Mouse (Mus musculus) liver, embryonic 12.5 days (tissue): ENCODE results near the gene Aspn. TPM values are rescaled to one million over a fixed set of nuclear protein-coding genes. Genes with fewer than 3 reads are reported as not detected.

Experiments used
- ATAC-seq: fragments of 200-750 bp; cut with Nextera tagmentation; 2 replicates; pipeline ENCODE4 v1.8.0; 2017; ENCODE audit warnings: moderate number of reproducible peaks, mild to moderate bottlenecking, moderate library complexity
- H3K27ac ChIP-seq: fragments of 300-500 bp; sonication (generic); 2 replicates; pipeline ENCODE4 v1.5.1; 2016; ENCODE audit warnings: mild to moderate bottlenecking
- H3K27me3 ChIP-seq: fragments of 300-500 bp; sonication (generic); replicated peaks from 2 replicates; pipeline ENCODE4 v1.6.1; 2016; ENCODE audit warnings: mild to moderate bottlenecking, moderate library complexity
- H3K36me3 ChIP-seq: fragments of 300-500 bp; sonication (generic); 2 replicates; pipeline ENCODE4 v1.6.1; 2016; ENCODE audit warnings: mild to moderate bottlenecking, moderate library complexity
- H3K4me1 ChIP-seq: fragments of 300-500 bp; sonication (generic); 2 replicates; pipeline ENCODE4 v1.6.1; 2016
- H3K4me2 ChIP-seq: fragments of 300-500 bp; sonication (generic); 2 replicates; pipeline ENCODE4 v1.6.1; 2016; ENCODE audit warnings: mild to moderate bottlenecking, moderate library complexity
- H3K4me3 ChIP-seq: fragments of 300-500 bp; sonication (generic); 2 replicates; pipeline ENCODE4 v1.5.1; 2016; ENCODE audit warnings: mild to moderate bottlenecking, moderate library complexity
- H3K9ac ChIP-seq: fragments of 300-500 bp; sonication (generic); 2 replicates; pipeline ENCODE4 v1.6.1; 2016; ENCODE audit warnings: mild to moderate bottlenecking, moderate library complexity
- H3K9me3 ChIP-seq: fragments of 300-500 bp; sonication (generic); replicated peaks from 2 replicates; pipeline ENCODE4 v1.6.1; 2016; ENCODE audit warnings: mild to moderate bottlenecking, moderate library complexity
- WGBS: fragments of 180-500 bp; shearing (Covaris S2); methylation state at CpG from one replicate; pipeline ENCODE4 v1.1.7; 2016; ENCODE audit not compliant: insufficient replicate concordance; 5-methylcytosine and 5-hydroxymethylcytosine counted together
- polyA plus RNA-seq: library from polyadenylated mRNA; unstranded; fragments of >200 nt; fragmentation: Nextera tagmentation; extraction: Ambion mirVana; gene quantifications from 2 replicates; pipeline ENCODE4 v1.2.1, GENCODE M21; 2016

Gene Aspn
- 0.26 and 0.39 TPM in 2 replicates for polyA plus RNA-seq

DNA sequence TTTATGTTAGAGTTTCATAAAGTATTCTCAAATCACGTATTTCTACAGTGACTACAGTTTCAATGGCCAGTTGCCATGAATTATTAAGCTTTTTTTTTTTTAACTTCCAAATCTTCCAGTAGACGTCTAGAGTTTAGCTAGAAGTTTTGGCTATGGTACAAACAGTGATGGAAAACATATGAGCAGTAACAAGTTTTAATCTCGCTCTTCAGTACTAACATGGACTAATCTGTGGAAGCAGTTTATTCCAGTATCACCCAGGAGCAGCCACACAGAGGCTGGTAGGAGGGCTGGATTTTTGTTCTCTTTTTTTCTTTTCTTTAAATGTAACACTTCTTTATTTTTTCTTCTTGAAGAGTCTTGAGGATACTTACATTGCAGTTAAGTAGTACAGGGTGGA, at the start of gene Aspn:
Aspn (plus strand) TSS at position 165 of the 400 bp plus-strand sequence.
- Histone ChIP-seq H3K36me3 (no peaks in the 10 kb centered on the region), H3K4me2 (no peak within 1 kb of the TSS), H3K27ac (no peak within 1 kb of the TSS), H3K9me3 (no peaks in the 10 kb centered on the region), H3K9ac (no peak within 1 kb of the TSS), H3K4me1 (no peaks in the 10 kb centered on the region), H3K27me3 (no peaks in the 10 kb centered on the region), H3K4me3 (no peak within 1 kb of the TSS)
- 80% methylated on average over 3 of the region's 3 CpGs for WGBS
- no peak for ATAC-seq

DNA sequence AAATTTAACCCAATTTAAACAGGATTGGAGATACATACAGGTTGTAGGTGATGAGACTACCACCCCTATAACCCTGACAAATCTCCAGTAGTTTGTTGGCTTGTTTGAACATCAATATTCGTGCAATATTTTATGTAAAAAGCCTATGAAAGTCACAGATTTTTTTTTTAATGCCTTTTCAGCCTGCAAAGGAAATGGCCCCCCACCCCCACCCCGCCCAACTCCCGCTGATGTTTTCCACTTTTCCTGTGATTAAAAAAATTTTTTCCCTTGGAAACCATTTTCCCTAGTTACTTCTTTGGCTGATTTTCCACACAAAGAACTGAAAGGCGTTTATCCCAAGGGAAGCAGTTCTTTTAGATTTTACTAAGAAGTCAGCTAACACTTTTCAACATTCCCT, 39.7 kb upstream of the Aspn start, which contains the start of gene Ecm2:
Ecm2 (plus strand) TSS at position 301 of the 400 bp plus-strand sequence.
- no peaks in the 10 kb centered on the region for H3K36me3 ChIP-seq
- H3K4me2 ChIP-seq, result no peak within 1 kb of the TSS
- no peaks in the 10 kb centered on the region for H3K9me3 ChIP-seq
- no peak for ATAC-seq
- H3K9ac ChIP-seq, result no peak within 1 kb of the TSS
- H3K27ac ChIP-seq, result no peak within 1 kb of the TSS
- no peaks in the 10 kb centered on the region for H3K4me1 ChIP-seq
- no peaks in the 10 kb centered on the region for H3K27me3 ChIP-seq
- WGBS, result 61% methylated on average over 4 of the region's 4 CpGs
- H3K4me3 ChIP-seq, result no peak within 1 kb of the TSS

DNA sequence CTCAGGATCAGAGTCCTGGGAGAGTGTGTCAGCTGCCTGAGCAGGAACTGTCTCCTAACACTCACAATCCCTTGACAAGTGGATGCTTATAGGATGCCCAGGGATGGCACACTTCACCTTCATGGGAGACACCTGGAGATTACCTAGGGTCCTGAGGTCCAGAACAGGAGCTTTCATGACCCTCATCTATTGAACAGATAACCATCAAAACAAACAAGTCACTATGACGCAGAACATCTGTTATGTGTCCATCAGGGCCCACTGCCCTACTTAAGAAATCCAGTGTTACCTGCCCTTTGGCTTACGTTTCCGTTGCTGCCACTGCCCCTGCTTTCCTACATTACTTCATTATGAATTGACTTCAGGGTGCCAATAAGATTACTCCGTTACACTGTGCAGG, 38.5 kb upstream of the Aspn start:
- H3K4me2 ChIP-seq, result no peak overlapping the region
- no peak for ATAC-seq
- H3K36me3 ChIP-seq, result no peaks in the 10 kb centered on the region
- WGBS, result 80% methylated on average over 4 of the region's 4 CpGs
- H3K9ac ChIP-seq, result no peak overlapping the region
- no peak overlapping the region for H3K4me3 ChIP-seq
- no peaks in the 10 kb centered on the region for H3K27me3 ChIP-seq
- H3K9me3 ChIP-seq, result no peaks in the 10 kb centered on the region
- no peak overlapping the region for H3K27ac ChIP-seq
- H3K4me1 ChIP-seq, result no peaks in the 10 kb centered on the region

DNA sequence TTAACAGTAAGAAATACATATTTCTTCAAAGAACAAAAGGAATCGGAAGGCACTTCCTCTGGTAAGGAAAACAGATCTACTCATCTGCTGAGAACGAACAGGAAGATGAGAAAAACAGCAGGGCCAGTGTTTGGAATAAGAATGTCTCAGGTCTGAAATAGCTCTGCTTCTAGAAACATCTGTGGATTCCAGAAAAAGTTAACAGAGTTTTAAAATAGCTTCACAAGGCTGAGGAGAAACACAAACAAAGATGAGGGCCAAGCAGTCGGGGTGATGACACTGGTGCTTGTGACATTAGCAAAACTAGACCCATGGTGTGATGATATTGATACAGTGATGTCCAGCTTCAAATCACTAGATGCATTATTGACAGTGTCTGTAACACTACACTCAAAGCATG, 37.1 kb upstream of the Aspn start:
- H3K36me3 ChIP-seq, result no peaks in the 10 kb centered on the region
- no peaks in the 10 kb centered on the region for H3K4me1 ChIP-seq
- no peaks in the 10 kb centered on the region for H3K9me3 ChIP-seq
- H3K4me3 ChIP-seq, result no peak overlapping the region
- no peak overlapping the region for H3K4me2 ChIP-seq
- WGBS, result 77% methylated on average over 3 of the region's 3 CpGs
- no peak for ATAC-seq
- H3K9ac ChIP-seq, result no peak overlapping the region
- H3K27me3 ChIP-seq, result no peaks in the 10 kb centered on the region
- no peak overlapping the region for H3K27ac ChIP-seq

DNA sequence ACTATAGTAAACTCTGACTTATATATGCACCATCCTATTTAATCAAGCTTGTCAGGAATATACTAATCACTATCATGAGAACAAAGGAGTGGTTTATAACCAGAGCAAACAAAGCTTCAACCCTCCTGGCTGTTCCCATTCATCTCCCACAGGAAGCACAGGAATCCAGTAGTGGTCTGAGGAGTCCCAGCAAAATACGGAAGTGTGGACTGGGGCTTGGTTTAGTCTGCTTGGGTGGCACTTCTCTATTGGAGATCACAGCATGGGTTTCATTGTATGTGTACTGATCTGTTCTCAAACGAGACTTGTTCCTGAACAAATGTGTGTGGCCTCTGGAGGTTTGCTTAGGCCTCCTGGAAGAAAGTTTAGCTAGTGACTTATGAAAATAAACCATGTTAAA, 25.5 kb upstream of the Aspn start:
- no peaks in the 10 kb centered on the region for H3K27me3 ChIP-seq
- no peak overlapping the region for H3K9ac ChIP-seq
- no peak overlapping the region for H3K4me3 ChIP-seq
- ATAC-seq, result no peak
- no peak overlapping the region for H3K4me2 ChIP-seq
- H3K9me3 ChIP-seq, result no peaks in the 10 kb centered on the region
- 44% methylated on average over 2 of the region's 2 CpGs for WGBS
- H3K36me3 ChIP-seq, result no peaks in the 10 kb centered on the region
- H3K27ac ChIP-seq, result no peak overlapping the region
- H3K4me1 ChIP-seq, result peaks cover 15% of the 10 kb centered on the region

DNA sequence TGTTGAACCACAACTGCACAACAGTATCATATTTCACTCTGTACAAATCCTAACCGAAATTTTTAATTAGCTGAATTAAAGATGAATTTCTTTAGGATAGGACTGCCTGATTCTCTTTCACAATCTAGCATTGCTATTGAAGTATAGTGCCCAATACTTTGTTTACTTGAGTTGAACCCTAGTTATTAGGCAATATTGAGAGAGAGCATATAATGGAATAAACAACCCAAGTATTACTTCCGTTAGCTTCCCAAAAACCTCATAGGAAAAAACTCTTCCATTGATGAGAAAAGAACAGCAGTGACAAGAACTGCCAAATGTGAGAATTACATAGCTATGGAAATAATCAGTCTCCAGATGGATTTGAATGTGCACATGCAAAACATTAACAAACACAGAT, 18.0 kb upstream of the Aspn start:
- Histone ChIP-seq H3K9ac (no peak overlapping the region), H3K4me2 (no peak overlapping the region), H3K4me3 (no peak overlapping the region), H3K27ac (no peak overlapping the region), H3K4me1 (no peaks in the 10 kb centered on the region), H3K36me3 (no peaks in the 10 kb centered on the region), H3K27me3 (no peaks in the 10 kb centered on the region), H3K9me3 (no peaks in the 10 kb centered on the region)
- WGBS, result 83% methylated on average over 2 of the region's 2 CpGs
- no peak for ATAC-seq

DNA sequence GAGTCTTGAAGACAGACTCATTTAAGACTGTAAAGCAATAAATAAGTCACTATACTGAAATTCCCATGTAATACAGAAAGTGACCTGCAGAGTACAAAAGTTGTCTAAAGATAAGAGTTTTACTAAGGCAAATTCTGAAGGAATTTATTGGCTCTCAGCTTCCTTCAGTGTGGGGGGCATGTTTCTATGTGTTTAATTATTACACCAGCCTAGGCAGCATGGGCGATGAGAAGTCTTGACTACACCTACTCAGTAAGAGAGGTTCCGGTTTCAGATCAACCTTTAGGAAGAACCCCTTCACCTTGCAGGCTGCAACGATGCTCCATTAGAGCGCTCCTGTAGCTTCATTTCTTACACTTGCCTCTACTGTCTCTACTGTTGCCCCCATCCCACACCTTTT, 13.6 kb upstream of the Aspn start:
- H3K27ac ChIP-seq, result no peak overlapping the region
- H3K9me3 ChIP-seq, result no peaks in the 10 kb centered on the region
- H3K4me2 ChIP-seq, result no peak overlapping the region
- 87% methylated on average over 4 of the region's 4 CpGs for WGBS
- no peaks in the 10 kb centered on the region for H3K27me3 ChIP-seq
- no peak overlapping the region for H3K9ac ChIP-seq
- no peaks in the 10 kb centered on the region for H3K36me3 ChIP-seq
- H3K4me1 ChIP-seq, result no peaks in the 10 kb centered on the region
- H3K4me3 ChIP-seq, result no peak overlapping the region
- no peak for ATAC-seq

DNA sequence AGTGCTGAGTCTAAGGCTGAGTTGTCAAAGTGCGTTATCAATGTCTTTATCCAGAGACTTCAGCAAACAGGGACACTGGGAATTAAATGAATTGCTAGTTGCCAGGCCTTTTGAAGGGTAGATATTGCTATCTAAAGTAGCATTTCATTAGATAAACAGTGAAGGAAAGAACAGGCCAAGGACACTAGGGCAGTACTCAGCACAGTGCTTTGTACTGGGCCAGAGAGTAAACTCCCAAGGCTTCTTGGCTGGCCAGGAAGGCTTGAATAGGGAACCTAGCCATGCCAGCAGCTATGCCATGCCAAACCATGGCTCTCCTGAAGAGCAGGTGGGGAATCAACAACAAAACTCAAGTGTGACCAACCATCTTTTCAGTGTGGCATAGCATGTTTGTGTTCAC, 7.3 kb upstream of the Aspn start:
- Histone ChIP-seq H3K27me3 (no peaks in the 10 kb centered on the region), H3K4me2 (no peak overlapping the region), H3K27ac (no peak overlapping the region), H3K9ac (no peak overlapping the region), H3K9me3 (no peaks in the 10 kb centered on the region), H3K36me3 (no peaks in the 10 kb centered on the region), H3K4me1 (no peaks in the 10 kb centered on the region), H3K4me3 (no peak overlapping the region)
- 75% methylated on average over 1 of the region's 1 CpGs for WGBS
- no peak for ATAC-seq

DNA sequence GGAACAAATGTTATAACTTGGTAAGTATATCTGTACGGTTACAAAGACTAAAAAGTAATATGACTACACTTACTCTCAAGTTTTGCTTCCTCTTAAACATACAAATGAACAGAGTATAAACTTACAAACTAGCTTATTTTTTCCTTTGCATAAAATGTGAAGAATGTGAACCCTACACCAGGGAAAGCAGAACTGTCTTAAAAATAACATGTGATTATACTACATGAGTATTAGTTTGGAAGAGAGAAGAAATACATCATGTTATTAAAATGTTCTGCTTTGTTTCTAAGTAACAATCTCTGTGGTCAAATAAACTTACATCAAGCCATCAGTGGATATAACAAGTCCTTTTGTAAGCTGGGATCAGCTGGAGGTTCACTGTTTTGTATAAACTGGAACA, 5.5 kb upstream of the Aspn start:
- H3K9ac ChIP-seq, result no peak overlapping the region
- H3K4me3 ChIP-seq, result no peak overlapping the region
- no peaks in the 10 kb centered on the region for H3K4me1 ChIP-seq
- 70% methylated on average over 1 of the region's 1 CpGs for WGBS
- ATAC-seq, result no peak
- H3K27me3 ChIP-seq, result no peaks in the 10 kb centered on the region
- no peak overlapping the region for H3K4me2 ChIP-seq
- H3K9me3 ChIP-seq, result no peaks in the 10 kb centered on the region
- H3K27ac ChIP-seq, result no peak overlapping the region
- no peaks in the 10 kb centered on the region for H3K36me3 ChIP-seq

DNA sequence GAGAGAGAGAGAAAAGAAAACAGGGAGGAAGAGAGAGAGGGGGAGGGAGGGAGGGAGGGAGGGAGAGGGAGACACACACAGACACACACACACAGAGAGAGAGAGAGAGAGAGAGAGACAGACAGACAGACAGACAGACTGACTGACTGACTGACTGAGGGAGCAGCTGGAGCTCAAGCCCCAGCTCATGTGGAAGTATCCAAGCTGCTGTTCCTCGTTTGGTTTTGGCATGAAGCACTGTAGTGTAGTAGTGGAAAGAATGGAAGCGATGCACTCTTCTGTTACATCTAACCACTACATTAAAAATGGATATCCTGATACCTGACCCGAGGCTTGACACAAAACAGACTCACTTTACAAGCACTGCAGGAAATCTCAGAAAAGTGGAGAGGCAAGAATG, 1.4 kb downstream of the Aspn start:
- no peaks in the 10 kb centered on the region for H3K27me3 ChIP-seq
- H3K4me2 ChIP-seq, result no peak overlapping the region
- H3K36me3 ChIP-seq, result no peaks in the 10 kb centered on the region
- no peaks in the 10 kb centered on the region for H3K4me1 ChIP-seq
- H3K9me3 ChIP-seq, result no peaks in the 10 kb centered on the region
- no peak overlapping the region for H3K9ac ChIP-seq
- H3K27ac ChIP-seq, result no peak overlapping the region
- 63% methylated on average over 3 of the region's 3 CpGs for WGBS
- no peak for ATAC-seq
- no peak overlapping the region for H3K4me3 ChIP-seq

DNA sequence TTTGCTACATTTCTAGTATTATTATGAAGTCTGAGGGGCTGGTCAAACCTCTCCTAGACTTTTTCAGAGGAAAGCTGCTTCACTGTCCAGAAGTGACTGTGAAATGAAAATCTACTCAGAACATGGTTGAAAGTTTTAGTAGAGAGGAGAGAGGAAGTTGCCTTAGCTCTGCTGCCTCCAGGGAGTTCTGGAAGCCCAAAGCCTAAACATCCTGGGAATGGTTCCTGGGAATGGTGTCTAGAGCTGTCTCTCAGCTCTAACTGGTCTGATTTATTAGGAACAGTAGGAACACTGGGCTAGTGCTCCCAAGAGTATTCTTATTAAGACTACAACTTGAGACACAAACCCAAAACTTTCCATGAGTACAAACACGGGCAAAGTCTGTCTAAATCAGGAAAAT, 2.3 kb downstream of the Aspn start:
- H3K4me2 ChIP-seq, result no peak overlapping the region
- WGBS, result 89% methylated on average over 1 of the region's 1 CpGs

DNA sequence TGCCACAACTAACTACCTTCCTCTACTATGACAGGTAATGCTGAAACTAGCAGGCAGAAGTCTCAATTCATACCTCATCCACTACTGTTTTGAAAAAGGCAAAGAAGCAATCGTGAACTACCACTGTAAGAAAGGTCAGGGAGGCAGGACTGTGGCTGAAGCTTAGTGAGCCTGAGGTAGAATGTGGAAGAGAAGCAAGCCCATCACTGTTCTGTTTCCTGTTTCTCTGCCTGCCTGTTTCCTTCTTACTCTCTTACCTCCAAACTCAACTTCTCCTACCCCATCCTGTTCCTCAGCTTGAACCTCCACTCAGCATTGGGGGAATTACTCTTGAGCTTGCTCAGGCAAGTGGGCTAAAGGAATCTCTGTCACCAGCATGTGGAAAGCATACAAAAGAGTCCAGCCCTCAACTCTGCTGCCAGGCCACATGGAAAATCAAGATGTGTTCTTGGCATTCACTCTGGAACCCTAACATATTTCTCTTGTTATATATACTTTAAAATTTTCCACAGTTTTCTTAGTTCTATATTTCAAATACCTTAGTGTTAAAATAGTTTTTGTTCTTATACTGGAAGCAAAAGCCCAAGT, 3.4 kb downstream of the Aspn start:
- Histone ChIP-seq H3K4me3 (no peak overlapping the region), H3K27me3 (no peaks in the 10 kb centered on the region), H3K36me3 (no peaks in the 10 kb centered on the region), H3K4me2 (no peak overlapping the region), H3K4me1 (no peaks in the 10 kb centered on the region), H3K9ac (no peak overlapping the region), H3K9me3 (no peaks in the 10 kb centered on the region), H3K27ac (no peak overlapping the region)
- ATAC-seq, result no peak
- WGBS, result 32% methylated on average over 1 of the region's 1 CpGs

More for the DNA sequence above, 2.3 kb downstream of the Aspn start:
- Histone ChIP-seq H3K9me3 (no peaks in the 10 kb centered on the region), H3K36me3 (no peaks in the 10 kb centered on the region), H3K4me3 (no peak overlapping the region), H3K9ac (no peak overlapping the region), H3K27ac (no peak overlapping the region), H3K4me1 (no peaks in the 10 kb centered on the region), H3K27me3 (no peaks in the 10 kb centered on the region)
- ATAC-seq, result no peak

DNA sequence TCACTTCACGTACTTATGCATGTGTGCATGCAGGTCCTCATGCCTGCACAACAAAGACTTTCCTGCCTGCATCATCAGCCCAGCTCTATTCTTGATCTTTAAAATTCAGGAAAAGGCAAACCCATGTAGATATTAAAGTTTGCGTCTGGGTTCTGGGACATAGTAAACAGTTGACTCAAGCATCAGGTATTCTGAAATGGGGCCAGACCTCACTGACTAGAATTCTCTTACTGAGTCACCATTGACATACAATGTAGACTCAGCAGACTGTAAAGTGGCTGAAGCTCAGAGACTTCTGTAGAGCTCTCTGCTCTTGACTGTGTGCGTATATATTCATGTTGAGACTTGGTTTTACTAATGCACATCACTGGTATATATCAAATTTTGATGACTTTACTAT, 5.4 kb downstream of the Aspn start:
- no peak overlapping the region for H3K4me3 ChIP-seq
- 90% methylated on average over 3 of the region's 3 CpGs for WGBS
- no peak for ATAC-seq

More for the DNA sequence above, 5.4 kb downstream of the Aspn start:
- Histone ChIP-seq H3K4me2 (no peak overlapping the region), H3K27me3 (no peaks in the 10 kb centered on the region), H3K27ac (no peak overlapping the region), H3K4me1 (no peaks in the 10 kb centered on the region), H3K9me3 (no peaks in the 10 kb centered on the region), H3K9ac (no peak overlapping the region), H3K36me3 (no peaks in the 10 kb centered on the region)
